Mouse (Mus musculus) liver, embryonic 14.5 days (tissue): ENCODE results near the gene Smco3.

Source experiments
- CTCF ChIP-seq: IDR thresholded peaks from 2 replicates; pipeline ENCODE4 v1.5.1; 2016; ENCODE audit warnings: antibody characterized with exemption, low read depth, control low read depth
- EP300 ChIP-seq: IDR thresholded peaks from 2 replicates; pipeline ENCODE4 v1.6.1; 2016; ENCODE audit warnings: antibody characterized with exemption, low read depth

DNA sequence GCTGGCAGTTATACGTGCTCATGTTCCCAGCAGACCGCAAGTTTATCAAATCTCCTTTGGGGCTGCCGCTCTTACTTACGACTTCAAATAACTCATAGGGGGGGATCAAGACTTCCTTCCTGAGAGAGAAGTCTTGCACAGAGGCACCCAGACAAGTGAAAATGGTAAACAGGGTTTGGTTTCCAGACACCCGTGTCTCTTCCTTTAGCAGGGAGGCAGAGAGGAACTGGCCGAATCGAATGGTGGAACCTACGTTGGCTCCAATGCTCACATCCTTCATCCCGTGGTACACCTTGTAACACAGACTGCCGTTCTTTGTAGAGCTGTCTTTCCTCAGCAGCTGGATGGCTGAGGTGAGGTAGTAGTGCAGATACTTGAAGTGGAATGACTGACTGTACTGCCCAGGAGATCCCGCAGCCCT, 19.1 kb upstream of the Smco3 start:
- TF ChIP-seq CTCF (no peak), EP300 (no peak)
